Comparison of ENCODE assay signal across 18 mouse cellular contexts in genomic region chr3:88761619-88762018, GRCm38 (mm10). TPM values are rescaled to one million over a fixed set of nuclear protein-coding genes. Genes with fewer than 3 reads are reported as not detected.
A peak's percentile ranks its signal among the peaks of the same experiment; 100 is the strongest.
DNase-seq lines count a peak whose midpoint lies in the region; ATAC-seq and TF ChIP-seq lines count a peak whose summit lies in the region.
"Had no signal": no experiment of that assay in that cellular context is flagged by ENCODE, and none has a peak within 500 bp of the region (broad histone marks: within the 10 kb centered on the region; RNA-seq: fewer than 3 reads in every experiment).

No protein-coding gene starts in this region.

- TF ChIP-seq CTCF in layer of hippocampus, adult 2 months (conservative IDR thresholded peaks at IDR 0.05), result no peak
- no peak for TF ChIP-seq CTCF in E14TG2a.4 (conservative IDR thresholded peaks at IDR 0.05; ENCODE audit: low read length)

- H3K4me2 ChIP-seq in neural tube, embryonic 15.5 days, result no peak overlapping the region
- H3K4me2 ChIP-seq: embryonic facial prominence, embryonic 12.5 days; heart, embryonic 12.5 days had no signal

- peaks cover 11% of the 10 kb centered on the region for H3K9me3 ChIP-seq in E14TG2a.4 (ENCODE audit: low read length)
- no peaks in the 10 kb centered on the region for H3K9me3 ChIP-seq in neural tube, embryonic 15.5 days (replicated peaks)
- H3K9me3 ChIP-seq: embryonic facial prominence, embryonic 12.5 days; heart, embryonic 12.5 days; hindbrain, embryonic 10.5 days had no signal

- H3K4me3 ChIP-seq in layer of hippocampus, adult 2 months, result no peak overlapping the region
- peak overlapping the region; percentile 60 for H3K4me3 ChIP-seq in E14TG2a.4 (replicated peaks; ENCODE audit: low read length)
- no peak overlapping the region for H3K4me3 ChIP-seq in neural tube, embryonic 15.5 days (replicated peaks)
- H3K4me3 ChIP-seq: embryonic facial prominence, embryonic 12.5 days; heart, embryonic 12.5 days; hindbrain, embryonic 10.5 days had no signal

- peaks cover 15% of the 10 kb centered on the region for H3K36me3 ChIP-seq in E14TG2a.4 (ENCODE audit: insufficient read depth, low read length)
- peaks cover 57% of the 10 kb centered on the region for H3K36me3 ChIP-seq in neural tube, embryonic 15.5 days

- DNase-seq in layer of hippocampus, adult 2 months (ENCODE audit: low spot score in 2 of 2), result no peak
- no peak for DNase-seq in layer of hippocampus, adult 8-10 months (ENCODE audit: low spot score in 2 of 2)
- peak; percentile 28 for DNase-seq in ES-CJ7 (ENCODE audit: low read depth, low spot score)
- DNase-seq in retina, postnatal 1 day, result no peak
- no peak for DNase-seq in cerebellum, adult 9-10 months
- DNase-seq: adrenal gland, adult 8-10 months; adrenal gland, postnatal 36 days; gastrocnemius, postnatal 14 days had no signal

- no peaks in the 10 kb centered on the region for H3K27me3 ChIP-seq in E14TG2a.4 (ENCODE audit: insufficient read depth, low read length)
- no peaks in the 10 kb centered on the region for H3K27me3 ChIP-seq in neural tube, embryonic 15.5 days (replicated peaks)
- H3K27me3 ChIP-seq: CH12.LX; embryonic facial prominence, embryonic 12.5 days; heart, embryonic 12.5 days; Patski had no signal

- 94% methylated on average over 19 of the region's 19 CpGs for WGBS in neural tube, embryonic 15.5 days

- H3K4me1 ChIP-seq in E14TG2a.4 (replicated peaks; ENCODE audit: low read depth, low read length), result peaks cover 35% of the 10 kb centered on the region
- H3K4me1 ChIP-seq in neural tube, embryonic 15.5 days, result peaks cover 58% of the 10 kb centered on the region

- no peak for ATAC-seq in neural tube, embryonic 15.5 days (ENCODE audit: low FRiP score)
- ATAC-seq: forebrain, postnatal 0 days; hindbrain, embryonic 16.5 days; inflammation-experienced regulatory T-cells, adult 6 months; Patski had no signal

- H3K27ac ChIP-seq in layer of hippocampus, adult 2 months, result 0 out of 2 replicates have a peak overlapping the region, but pooled peaks have one; percentile 1
- H3K27ac ChIP-seq in neural tube, embryonic 15.5 days (replicated peaks), result 0 out of 2 replicates have a peak overlapping the region, but pooled peaks have one; percentile 18
- H3K27ac ChIP-seq: embryonic facial prominence, embryonic 12.5 days; hindbrain, embryonic 10.5 days had no signal

- H3K9ac ChIP-seq in neural tube, embryonic 15.5 days (replicated peaks), result no peak overlapping the region
- H3K9ac ChIP-seq: embryonic facial prominence, embryonic 12.5 days; forebrain, postnatal 0 days; heart, embryonic 12.5 days had no signal

RNA-seq across cellular contexts. Expression of gene Syt11, which starts 13.3 kb away (rescaled TPM):
- 100 to 1,000 TPM; 473 to 514 TPM for total RNA-seq in layer of hippocampus, adult 2 months (2021)
- 100 to 1,000 TPM; 494 to 515 (median 510) TPM for total RNA-seq in layer of hippocampus, adult 8-10 months (2022)
- 207 and 237 TPM in 2 replicates for polyA plus RNA-seq in neural tube, embryonic 15.5 days (2015; fragmentation: Nextera tagmentation; extraction: Ambion mirVana)

RNA-seq across cellular contexts. Expression of gene Rit1, which starts 45.0 kb away (rescaled TPM):
- total RNA-seq in layer of hippocampus, adult 2 months (2021), result 10 to 100 TPM; 40.8 to 44.2 TPM
- 10 to 100 TPM; 39.5 to 44.0 (median 43.6) TPM for total RNA-seq in layer of hippocampus, adult 8-10 months (2022)
- 58.7 and 67.5 TPM in 2 replicates for polyA plus RNA-seq in neural tube, embryonic 15.5 days (2015; fragmentation: Nextera tagmentation; extraction: Ambion mirVana)
